Mouse (Mus musculus) adrenal gland, adult 8-10 months (tissue): ENCODE results near the gene Npc1l1. TPM values are rescaled to one million over a fixed set of nuclear protein-coding genes. Genes with fewer than 3 reads are reported as not detected.

Source experiments
- DNase-seq: peaks from one replicate; pipeline ENCODE4 v3.0.0; 2022
- total RNA-seq, 4 experiments: library from RNA; stranded (reverse); gene quantifications; 2 replicates each; pipeline ENCODE4 v1.2.4; 2022

Npc1l1 gene
- total RNA-seq, 4 experiments from 2014 or later = 0.13 to 0.15 TPM; not detected in 2

DNA sequence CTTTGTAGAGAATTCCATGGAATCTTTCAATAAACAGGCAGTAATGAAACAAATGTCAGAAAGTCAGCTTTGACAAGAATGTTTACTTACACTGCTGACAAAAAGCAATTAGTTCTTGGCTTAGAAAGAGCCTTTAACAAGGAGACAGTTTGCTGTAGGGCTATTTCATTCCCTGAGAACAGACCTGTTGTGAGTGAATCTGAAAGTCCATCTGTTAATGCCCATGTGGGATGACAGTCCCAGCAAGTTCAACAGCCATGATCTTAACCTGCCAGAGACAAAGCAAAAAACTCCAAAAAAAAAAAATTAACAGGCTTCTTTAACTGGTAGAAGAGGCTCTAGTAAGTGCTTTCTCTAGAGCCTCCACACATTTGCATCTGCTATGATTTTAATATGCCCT lies 68.4 kb downstream of the Npc1l1 start:
- DNase-seq = no peak

Other genes starting within 250 kb of the Npc1l1 start
- 10 to 100 TPM; 13.2 to 25.8 (median 20.0) TPM for gene Camk2b, start 163.8 kb downstream of the Npc1l1 start, total RNA-seq
- under 1 TPM in 2 of 4 experiments, not detected in 2; 0.17 to 0.30 TPM for gene A730071L15Rik, start 30.1 kb downstream of the Npc1l1 start, total RNA-seq
- gene Nudcd3, start 29.7 kb downstream of the Npc1l1 start, total RNA-seq = 10 to 100 TPM; 69.6 to 92.4 (median 82.8) TPM
- 10 to 100 TPM; 55.2 to 69.7 (median 60.3) TPM for gene Ddx56, start 37.6 kb upstream of the Npc1l1 start, total RNA-seq
- 100 to 1,000 TPM; 116 to 136 (median 128) TPM for gene Tmed4, start 44.7 kb upstream of the Npc1l1 start, total RNA-seq
- gene Ogdh, start 61.5 kb upstream of the Npc1l1 start, total RNA-seq = 100 to 1,000 TPM; 373 to 593 (median 476) TPM
- 10 to 100 TPM; 51.9 to 66.8 (median 59.9) TPM for gene Zmiz2, start 158.9 kb upstream of the Npc1l1 start, total RNA-seq
- gene Ppia, start 185.3 kb upstream of the Npc1l1 start, total RNA-seq = 1,000 to 10,000 TPM; 1,457 to 1,759 (median 1,529) TPM
- 10 to 100 TPM; 68.9 to 84.3 (median 80.5) TPM for gene H2afv, start 214.3 kb upstream of the Npc1l1 start, total RNA-seq
- gene Purb, start 245.8 kb upstream of the Npc1l1 start, total RNA-seq = 10 to 100 TPM; 54.2 to 62.0 (median 60.9) TPM